ENCODE assay signal across 8 mouse cellular contexts in genomic region chr14:28089636-28090443, GRCm38 (mm10).
DNase-seq lines count a peak whose midpoint lies in the region; ATAC-seq lines count a peak whose summit lies in the region.

No protein-coding gene starts in this region.

- H3K27ac ChIP-seq in neural tube, embryonic 15.5 days (replicated peaks): no peak overlapping the region

- H3K4me3 ChIP-seq in neural tube, embryonic 15.5 days (replicated peaks): no peak overlapping the region

- no peak overlapping the region for H3K9ac ChIP-seq in neural tube, embryonic 15.5 days (replicated peaks)

- H3K27me3 ChIP-seq in neural tube, embryonic 15.5 days (replicated peaks): no peaks in the 10 kb centered on the region

- H3K4me1 ChIP-seq in neural tube, embryonic 15.5 days: no peaks in the 10 kb centered on the region

- ATAC-seq in frontal cortex, adult (ENCODE audit: low TSS enrichment): peak; percentile 33; the same call in 1 of the 2 replicates
- no peak for ATAC-seq in neural tube, embryonic 15.5 days (ENCODE audit: low FRiP score)
- ATAC-seq in activated CD4-positive, CD25-positive, alpha-beta regulatory T cell, adult 4 months: no peak

- H3K4me2 ChIP-seq in neural tube, embryonic 15.5 days: no peak overlapping the region

- no peaks in the 10 kb centered on the region for H3K9me3 ChIP-seq in neural tube, embryonic 15.5 days (replicated peaks)

- 52% methylated on average over 8 of the region's 8 CpGs for WGBS in neural tube, embryonic 15.5 days

- H3K36me3 ChIP-seq in neural tube, embryonic 15.5 days: no peaks in the 10 kb centered on the region

- DNase-seq in frontal cortex, postnatal 10 days (ENCODE audit: low spot score in 2 of 2): no peak
- DNase-seq in neural tube, embryonic 10.5 days (ENCODE audit: extremely low spot score, low spot score): peak; percentile 56
- peak; percentile 56 for DNase-seq in embryo, embryonic 9.5 days (ENCODE audit: extremely low spot score)
- peak; percentile 85 for DNase-seq in mesoderm, embryonic 11.5 days (ENCODE audit: low read depth, low spot score)
- no peak for DNase-seq in thymus, adult 18-20 months

Comparison
In these comparisons a context has a peak if more than half of its experiments do, and no peak if none do; other contexts are left out.
1. DNase-seq: peak in neural tube, embryonic 10.5 days (single experiment), embryo, embryonic 9.5 days (single experiment) and mesoderm, embryonic 11.5 days (single experiment); none in frontal cortex, postnatal 10 days (0 of 2) and thymus, adult 18-20 months (0 of 2).